Mouse (Mus musculus) erythroblast, embryonic 14.5 days (primary cell): Measurements from ENCODE around the gene Bpgm.

Source experiments
- GATA1 ChIP-seq: IDR thresholded peaks from 2 replicates; pipeline ENCODE4 v1.6.1; 2012; ENCODE audit warnings: low read length, inconsistent platforms, mixed read lengths
- TAL1 ChIP-seq: IDR thresholded peaks from 3 replicates; pipeline ENCODE4 v1.6.1; 2012; ENCODE audit warnings: low read length, inconsistent platforms, mixed read lengths

- TF ChIP-seq GATA1, result no peak
- no peak for TF ChIP-seq TAL1
Measured at GRCm38 (mm10) chr6:34511410-34511809, 35.4 kb downstream of the Bpgm start.
